Mouse (Mus musculus) Muller cell, postnatal 12 days (primary cell): ENCODE measurements at regions not wholly inside any gene's neighbourhood (a gene's known extent, or its start where the extent isn't known, plus 50 kb on each side); places are given as distances from the start of the nearest gene placed in this dataset.

Experiments
- DNase-seq: peaks from one replicate; pipeline ENCODE4 v3.0.0-alpha.2; 2015; ENCODE audit errors: inconsistent ontology term

- DNase-seq = peak; percentile 12
These were observed 60.0 kb upstream of the Gpr141 start for GRCm38 (mm10) chr13:19883896-19884658.

GRCm38 (mm10) chr13:19882889-19883288, 58.8 kb upstream of the Gpr141 start:
- DNase-seq = no peak

- DNase-seq = no peak
These were observed 57.7 kb upstream of the Gpr141 start for GRCm38 (mm10) chr13:19881772-19882171.

GRCm38 (mm10) chr13:19874621-19875249, 50.7 kb upstream of the Gpr141 start:
- no peak for DNase-seq
